Mouse (Mus musculus) liver, adult 2 months (tissue): ENCODE measurements around the gene Vps8. TPM values are rescaled to one million over a fixed set of nuclear protein-coding genes. Genes with fewer than 3 reads are reported as not detected.

Experiments used
- DNase-seq: peaks from one replicate; pipeline ENCODE4 v3.0.0-alpha.2; 2011; ENCODE audit warnings: low read depth, low spot score; ENCODE audit errors: extremely low read depth
- H3K27ac ChIP-seq: fragments of 200-500 bp; replicated peaks from 2 replicates; pipeline ENCODE4 v1.5.1; 2012; ENCODE audit warnings: low read depth, mild to moderate bottlenecking, control low read depth, inconsistent platforms, low read length; ENCODE audit not compliant: insufficient read depth
- H3K27me3 ChIP-seq: fragments of 200-500 bp; 2 replicates; pipeline ENCODE4 v1.6.1; 2012; ENCODE audit warnings: mild to moderate bottlenecking, moderate library complexity, low read length, inconsistent platforms; ENCODE audit not compliant: control insufficient read depth, insufficient read depth
- H3K36me3 ChIP-seq: fragments of 200-500 bp; 2 replicates; pipeline ENCODE4 v1.6.1; 2012; ENCODE audit warnings: low read length, inconsistent platforms; ENCODE audit not compliant: control insufficient read depth, insufficient read depth
- H3K4me1 ChIP-seq: fragments of 200-500 bp; 2 replicates; pipeline ENCODE4 v1.6.1; 2011; ENCODE audit warnings: low read length; ENCODE audit not compliant: control insufficient read depth, insufficient read depth
- H3K4me3 ChIP-seq: fragments of 200-500 bp; 2 replicates; pipeline ENCODE4 v1.5.1; 2011; ENCODE audit warnings: low read depth, mild to moderate bottlenecking, control low read depth, low read length, moderate library complexity; ENCODE audit not compliant: insufficient read depth
- H3K79me2 ChIP-seq: fragments of 200-500 bp; 2 replicates; pipeline ENCODE4 v1.6.1; 2012; ENCODE audit warnings: inconsistent platforms, mild to moderate bottlenecking, low read length, moderate library complexity; ENCODE audit not compliant: control insufficient read depth, insufficient read depth
- H3K9ac ChIP-seq: fragments of 200-500 bp; 2 replicates; pipeline ENCODE4 v1.6.1; 2012; ENCODE audit warnings: low read depth, mild to moderate bottlenecking, control low read depth, inconsistent platforms, low read length
- CTCF ChIP-seq: fragments of 200-500 bp; IDR thresholded peaks from 2 replicates; pipeline ENCODE4 v1.5.1; 2011; ENCODE audit warnings: low read depth, low read length, control low read depth
- POLR2A ChIP-seq: fragments of 200-500 bp; IDR thresholded peaks from 2 replicates; pipeline ENCODE4 v1.6.1; 2011; ENCODE audit warnings: low read length, control low read depth; ENCODE audit not compliant: insufficient read depth; ENCODE audit errors: extremely low read depth
- WGBS: fragments of 180-500 bp; shearing (Covaris S2); methylation state at CpG from one replicate; pipeline ENCODE4 v1.1.7; 2018; 5-methylcytosine and 5-hydroxymethylcytosine counted together
- polyA plus RNA-seq: library from polyadenylated mRNA; depleted of rRNA; stranded (reverse); fragments of >200 nt; gene quantifications from 2 replicates; pipeline ENCODE4 v1.2.3, GENCODE M21; 2012
- total RNA-seq: library from RNA; depleted of rRNA; stranded (reverse); fragments of >200 nt; gene quantifications from 2 replicates; pipeline ENCODE4 v1.2.3, GENCODE M21; 2014

Vps8 gene
- total and polyA plus RNA-seq, 2 experiments, result 5.4 to 6.8 TPM

GRCm38 (mm10) chr16:21488413-21488812 lies 65.5 kb downstream of the Vps8 start:
- 54% methylated on average over 4 of the region's 4 CpGs for WGBS
- H3K27ac ChIP-seq, result no peak overlapping the region
- no peak overlapping the region for H3K9ac ChIP-seq
- no peaks in the 10 kb centered on the region for H3K36me3 ChIP-seq
- no peaks in the 10 kb centered on the region for H3K4me1 ChIP-seq
- no peak overlapping the region for H3K4me3 ChIP-seq
- H3K79me2 ChIP-seq, result no peaks in the 10 kb centered on the region
- TF ChIP-seq CTCF, result peak; percentile 90
- no peak for TF ChIP-seq POLR2A
- H3K27me3 ChIP-seq, result no peaks in the 10 kb centered on the region
- peak; percentile 29 for DNase-seq

DNA sequence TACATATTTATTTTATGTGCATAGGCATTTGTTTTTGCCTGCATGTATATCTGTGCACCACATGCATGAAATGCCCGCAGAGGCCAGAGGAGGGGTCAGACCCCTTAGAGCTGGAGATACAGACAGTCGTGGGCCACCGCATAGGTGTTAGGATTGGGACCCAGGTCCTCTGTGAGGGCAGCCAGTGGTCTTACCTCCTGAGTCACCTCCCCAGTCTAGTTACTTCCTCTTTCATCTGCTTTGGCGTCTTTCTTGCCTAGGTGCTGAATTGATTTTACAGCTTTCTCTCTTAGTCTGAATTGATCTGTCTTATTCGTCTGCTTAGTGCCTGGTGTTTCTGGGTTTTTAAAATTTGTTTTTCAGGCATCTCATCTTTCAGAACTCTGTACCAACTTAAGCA lies 69.4 kb downstream of the Vps8 start:
- H3K27me3 ChIP-seq, result no peaks in the 10 kb centered on the region
- no peak for TF ChIP-seq CTCF
- TF ChIP-seq POLR2A, result no peak
- no peak overlapping the region for H3K4me3 ChIP-seq
- no peaks in the 10 kb centered on the region for H3K4me1 ChIP-seq
- H3K79me2 ChIP-seq, result no peaks in the 10 kb centered on the region
- no peak for DNase-seq
- H3K9ac ChIP-seq, result no peak overlapping the region
- H3K36me3 ChIP-seq, result peaks cover 5% of the 10 kb centered on the region
- WGBS, result 86% methylated on average over 5 of the region's 5 CpGs
- H3K27ac ChIP-seq, result no peak overlapping the region

DNA sequence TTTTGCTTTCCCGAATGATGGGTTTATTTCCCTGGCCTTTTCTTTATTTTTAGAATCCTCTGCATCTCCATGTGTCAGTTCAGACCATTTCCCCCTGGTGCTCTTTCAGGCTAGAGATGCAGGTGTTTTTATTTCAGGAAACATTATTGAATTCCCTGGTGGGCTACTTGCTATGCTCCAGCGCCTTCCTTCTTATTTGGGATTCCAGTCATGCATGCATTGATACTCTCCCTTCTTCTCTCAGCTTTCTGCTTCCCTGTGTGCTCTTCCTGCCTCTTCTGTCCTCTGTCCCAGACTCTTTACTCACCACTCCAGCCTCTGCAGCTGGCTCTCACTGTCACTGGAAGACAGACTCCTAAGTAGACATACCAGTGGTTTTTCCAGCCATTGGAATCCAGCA lies 70.0 kb downstream of the Vps8 start:
- DNase-seq, result no peak
- Histone ChIP-seq H3K27me3 (no peaks in the 10 kb centered on the region), H3K4me1 (no peaks in the 10 kb centered on the region), H3K4me3 (no peak overlapping the region), H3K79me2 (no peaks in the 10 kb centered on the region), H3K27ac (no peak overlapping the region), H3K9ac (no peak overlapping the region), H3K36me3 (peaks cover 5% of the 10 kb centered on the region)
- WGBS, result 83% methylated on average over 2 of the region's 2 CpGs
- TF ChIP-seq POLR2A, result no peak
- TF ChIP-seq CTCF, result no peak

GRCm38 (mm10) chr16:21494681-21495080 lies 71.8 kb downstream of the Vps8 start:
- Histone ChIP-seq H3K79me2 (no peaks in the 10 kb centered on the region), H3K4me1 (no peaks in the 10 kb centered on the region), H3K9ac (no peak overlapping the region), H3K4me3 (no peak overlapping the region), H3K27ac (no peak overlapping the region), H3K36me3 (peaks cover 5% of the 10 kb centered on the region), H3K27me3 (no peaks in the 10 kb centered on the region)
- DNase-seq, result no peak
- WGBS, result 91% methylated on average over 6 of the region's 6 CpGs
- TF ChIP-seq CTCF, result no peak
- no peak for TF ChIP-seq POLR2A

DNA sequence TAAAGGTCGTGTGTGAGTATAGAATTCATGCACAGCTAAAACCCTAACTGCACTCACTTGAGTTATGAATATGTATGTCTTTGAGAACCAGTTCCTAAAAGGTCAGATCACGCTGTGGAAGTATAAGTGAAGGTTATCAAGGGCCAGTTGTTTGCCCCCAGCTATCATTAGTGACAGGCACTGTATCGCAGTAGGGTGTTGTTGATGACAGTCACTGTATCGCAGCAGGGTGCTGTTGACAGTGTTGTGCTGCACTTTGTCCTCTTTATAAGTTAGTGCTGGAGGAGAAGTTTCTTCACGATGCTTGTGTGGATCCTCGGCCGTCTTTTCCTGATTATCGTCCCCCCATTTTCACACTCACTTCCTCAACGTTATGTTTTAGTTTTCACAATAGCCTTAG lies 73.9 kb downstream of the Vps8 start:
- Histone ChIP-seq H3K27me3 (no peaks in the 10 kb centered on the region), H3K36me3 (peaks cover 11% of the 10 kb centered on the region), H3K27ac (no peak overlapping the region), H3K4me1 (no peaks in the 10 kb centered on the region), H3K79me2 (no peaks in the 10 kb centered on the region), H3K4me3 (no peak overlapping the region), H3K9ac (no peak overlapping the region)
- 65% methylated on average over 9 of the region's 9 CpGs for WGBS
- DNase-seq, result no peak
- TF ChIP-seq POLR2A (no peak), CTCF (no peak)

- H3K9ac ChIP-seq, result no peak overlapping the region
- H3K27me3 ChIP-seq, result no peaks in the 10 kb centered on the region
- H3K4me3 ChIP-seq, result no peak overlapping the region
- TF ChIP-seq POLR2A (no peak), CTCF (no peak)
- no peak for DNase-seq
- 80% methylated on average over 3 of the region's 3 CpGs for WGBS
- peaks cover 11% of the 10 kb centered on the region for H3K36me3 ChIP-seq
- H3K4me1 ChIP-seq, result no peaks in the 10 kb centered on the region
- H3K27ac ChIP-seq, result no peak overlapping the region
- no peaks in the 10 kb centered on the region for H3K79me2 ChIP-seq
Observed at GRCm38 (mm10) chr16:21497627-21498026, 74.7 kb downstream of the Vps8 start.

DNA sequence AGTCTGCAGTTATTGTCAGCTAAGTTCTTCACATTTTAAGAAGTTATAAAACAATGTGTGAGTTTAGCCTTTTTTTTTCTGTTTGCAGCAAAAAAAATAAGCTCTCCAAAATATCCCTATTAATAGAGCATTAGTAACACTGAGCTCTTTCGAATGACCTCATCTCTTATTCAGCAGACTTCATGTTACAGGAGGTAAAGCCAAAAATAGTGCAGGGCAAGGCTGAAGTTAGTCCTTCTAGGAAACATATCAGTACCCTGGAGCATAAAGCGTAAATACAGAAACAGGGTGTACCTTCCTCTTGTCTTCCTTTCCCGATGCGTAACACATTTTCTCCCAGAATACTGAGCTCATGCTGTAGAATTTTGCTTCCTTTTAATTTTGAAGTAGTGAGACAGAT lies 76.1 kb downstream of the Vps8 start:
- DNase-seq, result no peak
- H3K27ac ChIP-seq, result no peak overlapping the region
- no peak for TF ChIP-seq CTCF
- peaks cover 7% of the 10 kb centered on the region for H3K36me3 ChIP-seq
- H3K79me2 ChIP-seq, result no peaks in the 10 kb centered on the region
- H3K27me3 ChIP-seq, result no peaks in the 10 kb centered on the region
- H3K9ac ChIP-seq, result no peak overlapping the region
- 76% methylated on average over 4 of the region's 4 CpGs for WGBS
- no peak overlapping the region for H3K4me3 ChIP-seq
- no peaks in the 10 kb centered on the region for H3K4me1 ChIP-seq
